Mouse (Mus musculus) frontal cortex, postnatal 14 days (tissue): ENCODE data around the gene Zfp94.

Experiments used
- DNase-seq, 2 experiments: peaks; one replicate each; pipeline ENCODE4 v3.0.0; 2022; ENCODE audit warnings: low spot score in 2 of 2

Zfp94 gene

DNA sequence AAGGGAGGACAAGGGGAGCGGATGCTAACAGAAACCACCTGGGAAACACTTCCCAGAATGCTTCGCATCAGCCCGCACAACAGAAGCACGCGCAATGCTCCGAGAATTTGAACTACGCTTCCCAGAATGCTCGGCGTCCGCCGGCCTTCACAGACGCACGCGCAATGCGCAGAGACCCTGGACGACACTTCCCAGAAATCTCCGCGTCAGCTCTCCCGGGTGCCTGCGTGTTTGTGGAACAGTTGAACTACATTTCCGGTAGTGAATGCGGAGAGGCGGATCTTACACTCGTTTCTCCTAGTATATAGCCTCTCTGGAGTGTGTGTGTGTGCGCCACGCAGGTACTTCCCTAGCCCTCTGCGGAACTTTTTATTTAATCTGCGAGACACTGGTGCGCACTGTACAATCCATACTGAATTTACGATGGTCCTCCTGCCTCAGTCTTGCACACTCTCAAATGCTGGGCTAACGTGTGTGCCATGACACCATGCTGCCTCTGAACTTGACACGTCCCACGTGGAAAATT lies at the start of gene Zfp94:
Gene Zfp94, minus strand, starts transcription at position 100 of the 526 bp plus-strand sequence.
- peak; percentile 93 for DNase-seq

DNA sequence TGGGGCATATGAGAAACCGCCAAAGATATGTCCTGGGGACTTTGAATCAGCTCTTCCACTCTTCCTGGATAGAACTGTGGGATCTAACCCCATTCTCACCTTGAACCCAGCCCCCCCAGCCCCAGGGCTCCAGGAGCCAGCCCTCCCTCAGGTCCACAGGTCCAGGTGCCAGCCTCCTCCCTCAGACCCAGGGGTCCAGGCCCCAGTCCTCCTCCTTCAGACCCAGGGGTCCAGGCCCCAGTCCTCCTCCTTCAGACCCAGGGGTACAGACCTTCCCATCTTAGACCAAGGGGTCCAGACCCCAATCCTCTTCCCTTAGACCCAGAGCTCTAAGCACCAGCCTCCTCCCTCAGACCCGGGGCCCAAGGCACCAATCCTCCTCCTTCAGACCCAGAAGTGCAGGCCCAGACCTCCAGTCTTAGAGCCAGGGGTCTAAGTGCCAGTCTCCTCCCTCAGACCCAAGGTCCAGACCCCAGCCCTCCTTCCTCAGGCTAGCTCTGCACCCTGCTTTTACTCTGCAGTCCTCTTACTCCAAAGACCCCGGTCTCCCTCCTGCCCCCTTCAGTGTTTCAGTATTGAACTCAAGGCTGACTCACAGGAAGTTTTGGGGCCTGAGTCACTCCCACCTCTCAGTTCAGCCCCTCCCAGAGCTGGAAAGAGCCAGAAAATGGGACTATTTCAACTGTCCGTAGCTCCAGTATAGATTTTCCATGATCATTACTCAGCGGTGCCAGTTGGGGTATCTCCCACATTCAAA lies 49.0 kb upstream of the Zfp94 start:
- DNase-seq = no peak

DNA sequence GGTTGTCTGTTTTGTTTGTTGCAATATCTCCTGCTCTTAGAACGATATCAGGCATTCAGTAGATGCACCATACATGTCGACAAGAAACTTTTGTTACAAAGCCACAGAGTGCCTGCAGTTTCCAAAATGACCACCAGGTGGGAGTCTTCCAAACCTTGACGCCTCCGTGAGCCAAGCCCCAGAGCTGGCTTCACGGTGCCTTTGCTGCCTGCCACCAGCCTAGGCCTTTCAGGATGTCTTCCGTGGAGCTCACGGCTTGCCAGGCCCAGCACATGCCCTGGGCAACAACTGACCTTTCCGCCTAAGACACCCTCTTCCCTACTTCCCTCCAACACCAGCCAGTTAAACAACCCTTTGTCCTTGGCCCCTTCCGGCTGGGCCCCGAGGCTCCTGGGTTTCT lies 48.4 kb upstream of the Zfp94 start:
- peak; percentile 65 to 89 for DNase-seq

DNA sequence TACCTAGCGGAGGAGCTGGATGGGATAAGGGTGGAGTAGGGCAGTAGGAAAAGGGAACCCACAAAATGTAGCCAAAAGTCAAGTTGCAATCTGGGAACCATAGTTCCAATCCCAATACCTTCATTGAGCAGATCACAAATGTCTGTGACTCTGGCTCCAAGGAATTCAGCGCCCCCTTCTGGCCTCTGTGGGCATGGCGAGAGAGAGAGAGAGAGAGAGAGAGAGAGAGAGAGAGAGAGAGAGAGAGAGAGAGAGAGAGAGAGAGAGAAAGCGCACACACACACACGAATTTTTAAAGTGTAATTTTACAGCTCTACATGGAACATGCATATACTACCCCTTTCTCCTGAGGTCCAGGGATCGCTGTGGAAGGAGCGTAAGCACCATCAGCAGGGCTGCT lies 46.8 kb upstream of the Zfp94 start:
- DNase-seq = no peak

DNA sequence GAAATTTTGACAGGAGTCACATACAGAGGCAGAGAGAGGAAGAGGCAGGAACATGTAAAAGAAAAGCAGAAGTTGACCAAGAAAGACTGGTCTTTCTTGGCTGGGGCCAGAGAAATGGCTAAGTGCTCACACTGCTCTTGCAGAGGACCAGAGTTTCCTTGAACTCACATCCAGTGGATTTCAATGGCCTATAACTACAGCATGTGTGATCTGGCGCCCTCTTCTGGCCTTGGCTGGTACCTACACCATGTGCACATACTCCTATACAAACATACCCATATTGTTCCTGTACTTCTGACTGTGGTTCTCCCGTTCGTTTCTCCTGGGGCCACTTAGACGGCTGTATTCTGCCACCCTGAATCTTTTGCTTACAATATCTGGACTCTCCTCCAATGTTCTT lies 44.5 kb upstream of the Zfp94 start:
- DNase-seq = no peak

DNA sequence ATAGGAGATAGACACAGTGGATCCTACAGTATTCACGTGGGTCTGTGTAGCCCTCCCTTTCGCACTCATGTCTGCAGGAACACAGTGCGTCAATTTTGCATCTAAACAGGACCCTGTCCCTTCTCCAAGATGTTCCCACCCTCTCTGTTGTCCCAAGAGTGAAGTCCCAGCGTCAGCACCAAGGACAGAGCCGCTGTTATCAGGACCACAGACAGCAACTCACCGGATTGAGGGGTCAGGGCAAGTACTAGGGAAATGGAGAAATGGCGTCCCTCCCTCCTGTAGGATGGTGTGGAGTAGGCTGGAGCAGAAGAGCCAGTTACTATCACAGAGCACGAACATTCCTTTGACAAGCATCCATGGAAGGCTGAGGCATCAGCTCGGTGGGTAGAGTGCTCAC lies 42.8 kb upstream of the Zfp94 start:
- DNase-seq = no peak

DNA sequence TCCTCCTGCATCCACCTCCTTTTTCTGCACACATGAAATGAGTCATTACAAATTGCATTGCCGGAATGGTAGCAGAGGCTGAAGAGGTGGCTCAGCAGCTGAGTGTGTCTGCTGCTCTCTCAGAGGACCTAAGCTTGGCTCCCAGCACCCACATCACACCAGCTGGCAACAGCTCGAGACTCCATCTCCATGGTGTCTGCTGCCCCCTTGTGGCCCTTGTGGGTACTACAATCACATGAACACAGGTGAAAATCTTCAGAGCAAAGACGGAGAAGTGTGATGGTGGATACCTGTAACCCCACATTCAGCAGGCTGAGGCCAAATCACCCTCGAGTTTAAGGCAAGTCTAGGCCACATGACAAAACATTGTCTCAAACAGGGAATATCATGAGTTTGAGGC lies 41.4 kb upstream of the Zfp94 start:
- no peak for DNase-seq

DNA sequence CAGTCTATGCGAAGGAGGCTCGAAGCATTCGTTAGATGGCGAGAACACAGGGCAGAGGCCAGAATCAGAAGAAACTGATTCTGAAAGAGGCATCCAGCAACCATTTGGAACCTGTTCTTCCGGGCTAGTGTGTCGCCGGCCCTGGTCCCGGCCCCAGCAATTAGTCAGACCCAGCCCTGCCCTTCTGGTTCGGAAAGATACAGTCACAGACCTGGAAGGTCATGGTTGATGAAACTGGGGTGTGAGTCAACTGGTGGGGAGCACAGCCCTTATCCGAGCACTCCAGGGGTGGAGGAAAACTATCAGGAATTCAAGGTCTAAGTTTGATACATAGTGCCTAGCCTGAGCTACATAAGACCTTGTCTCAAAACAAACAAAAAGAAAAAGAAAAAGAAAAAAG lies 39.6 kb upstream of the Zfp94 start:
- DNase-seq = no peak

DNA sequence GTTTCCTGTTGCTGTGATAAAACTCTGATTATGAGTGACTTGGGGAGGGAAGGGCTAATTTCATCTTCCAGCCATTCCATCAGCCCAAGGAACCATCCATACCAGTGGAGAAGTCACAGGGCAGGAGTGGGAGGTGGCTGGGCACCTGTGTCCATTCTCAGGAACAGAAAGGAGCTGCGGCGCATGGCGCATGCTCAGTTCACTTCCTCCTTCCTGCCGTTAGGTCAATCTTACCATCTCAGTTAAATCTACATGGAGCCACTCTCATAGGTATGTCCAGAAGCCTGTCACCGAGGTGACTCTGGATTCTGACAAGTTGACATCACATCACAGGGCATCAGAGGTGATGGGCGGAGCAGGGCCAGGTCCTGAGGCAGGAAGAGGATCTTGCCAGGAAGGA lies 39.2 kb upstream of the Zfp94 start:
- no peak for DNase-seq

DNA sequence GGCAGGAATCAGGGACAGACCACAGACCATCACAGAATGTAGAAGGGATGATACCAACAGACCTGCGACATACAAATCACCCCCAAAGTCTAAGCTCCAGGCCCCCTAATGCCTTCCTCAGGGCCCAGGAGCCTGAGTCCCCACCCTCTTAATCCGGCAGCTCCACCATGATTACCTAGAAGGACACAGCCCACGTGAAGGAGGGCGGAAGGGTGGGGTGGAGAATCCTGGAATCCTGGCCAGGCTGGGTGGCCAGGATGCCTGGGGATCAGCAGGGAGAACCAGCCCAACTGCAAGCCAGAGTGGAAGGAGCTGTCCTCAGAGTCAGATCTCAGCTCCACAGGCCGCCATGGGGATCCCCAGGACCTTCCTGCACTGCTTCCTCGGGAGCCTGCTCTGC lies 32.4 kb upstream of the Zfp94 start, which contains the start of gene Lypd5:
Gene Lypd5, plus strand, starts transcription at position 301 of the 400 bp plus-strand sequence.
- DNase-seq = no peak

DNA sequence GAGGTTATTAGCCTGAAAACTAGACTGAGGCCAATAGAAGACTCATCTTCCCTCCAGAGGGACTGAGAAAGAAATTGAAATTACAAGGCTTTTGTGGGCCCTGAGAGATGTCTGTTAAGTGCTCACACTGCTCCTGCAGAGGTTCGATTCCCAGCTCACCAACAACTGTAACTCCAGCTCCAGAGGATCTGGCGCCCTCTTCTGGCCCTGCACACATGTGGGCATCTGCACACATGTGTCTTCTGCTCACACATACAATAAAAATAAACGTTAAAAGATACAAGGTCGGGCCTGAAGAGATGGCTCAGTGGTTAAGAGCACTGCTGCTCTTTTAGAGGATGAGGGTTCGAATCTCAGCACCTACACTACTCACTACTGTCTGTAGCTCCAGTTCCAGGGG lies 30.0 kb upstream of the Zfp94 start:
- no peak for DNase-seq

DNA sequence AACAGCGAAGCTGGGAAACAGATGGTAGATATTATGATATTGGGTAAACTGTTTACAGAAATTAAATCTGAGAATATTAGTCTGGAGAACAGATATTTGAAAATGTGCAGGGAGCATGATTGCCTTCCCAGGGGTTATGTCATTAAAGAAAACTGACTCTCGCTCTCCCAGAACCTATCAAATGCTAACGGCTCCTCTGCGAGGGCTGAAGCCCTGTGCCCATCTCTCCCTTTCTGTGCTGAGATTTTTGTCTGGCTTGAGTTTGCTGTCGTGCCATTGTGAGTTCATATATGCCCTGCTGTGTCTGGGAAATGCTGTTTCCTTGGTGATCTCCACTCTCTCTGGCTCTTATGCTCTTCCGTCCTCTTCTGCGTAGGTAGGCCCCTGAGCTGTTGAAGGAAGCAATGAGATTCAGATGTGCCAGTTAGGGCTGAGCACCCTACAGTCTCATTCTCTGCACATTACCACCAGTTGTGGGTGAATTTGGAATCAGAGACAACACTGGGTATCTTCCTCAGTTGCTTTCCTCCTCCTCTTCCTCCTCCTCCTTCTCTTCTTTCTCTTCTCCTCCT lies 27.3 kb upstream of the Zfp94 start:
- no peak for DNase-seq

DNA sequence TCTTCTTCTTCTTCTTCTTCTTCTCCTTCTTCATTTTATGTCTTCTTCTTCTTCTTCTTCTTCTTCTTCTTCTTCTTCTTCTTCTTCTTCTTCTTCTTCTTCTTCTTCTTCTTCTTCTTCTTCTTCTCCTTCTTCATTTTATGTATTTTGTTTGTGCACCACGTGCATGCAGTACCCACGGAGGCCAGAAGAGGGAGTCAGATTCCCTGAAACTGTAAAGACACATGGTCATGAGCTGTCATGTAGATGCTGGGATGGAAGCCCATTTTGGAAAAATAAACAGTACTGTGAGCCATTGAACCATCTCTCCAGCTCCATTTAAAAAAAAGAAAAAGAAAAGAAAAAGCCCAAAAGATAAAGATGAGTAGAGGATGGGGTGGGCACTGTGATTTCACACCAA lies 21.8 kb upstream of the Zfp94 start:
- DNase-seq = no peak

DNA sequence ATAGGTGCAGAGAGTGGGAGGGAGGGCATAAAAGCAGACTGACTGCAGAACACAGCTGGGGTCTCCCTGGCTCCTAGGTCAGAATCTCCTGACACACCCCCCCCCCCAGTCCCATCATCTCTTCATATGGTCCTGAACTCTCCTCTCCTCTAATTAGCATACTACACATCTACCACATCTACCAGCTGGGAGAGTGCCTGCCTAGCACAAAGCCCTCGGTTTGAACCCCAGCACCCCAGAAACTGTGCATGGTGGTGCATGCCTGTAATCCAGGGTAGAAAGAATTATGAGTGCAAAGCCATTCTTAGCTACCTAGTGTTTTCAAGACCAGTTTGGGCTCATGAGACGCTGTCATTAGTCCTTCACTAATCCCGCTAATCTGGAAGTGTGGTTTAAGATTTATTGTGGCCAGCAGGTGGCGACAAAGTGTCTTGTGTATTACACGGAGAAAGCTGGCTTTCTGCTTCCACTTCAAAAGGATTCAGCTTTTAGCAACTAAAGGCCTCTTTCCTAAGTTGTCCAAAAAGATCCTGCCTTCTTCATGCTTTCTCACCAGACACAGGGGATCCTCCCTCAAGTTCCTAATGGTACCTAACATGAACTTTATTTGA lies 19.3 kb upstream of the Zfp94 start:
- peak in 1 of 2 experiments; percentile 78 for DNase-seq

DNA sequence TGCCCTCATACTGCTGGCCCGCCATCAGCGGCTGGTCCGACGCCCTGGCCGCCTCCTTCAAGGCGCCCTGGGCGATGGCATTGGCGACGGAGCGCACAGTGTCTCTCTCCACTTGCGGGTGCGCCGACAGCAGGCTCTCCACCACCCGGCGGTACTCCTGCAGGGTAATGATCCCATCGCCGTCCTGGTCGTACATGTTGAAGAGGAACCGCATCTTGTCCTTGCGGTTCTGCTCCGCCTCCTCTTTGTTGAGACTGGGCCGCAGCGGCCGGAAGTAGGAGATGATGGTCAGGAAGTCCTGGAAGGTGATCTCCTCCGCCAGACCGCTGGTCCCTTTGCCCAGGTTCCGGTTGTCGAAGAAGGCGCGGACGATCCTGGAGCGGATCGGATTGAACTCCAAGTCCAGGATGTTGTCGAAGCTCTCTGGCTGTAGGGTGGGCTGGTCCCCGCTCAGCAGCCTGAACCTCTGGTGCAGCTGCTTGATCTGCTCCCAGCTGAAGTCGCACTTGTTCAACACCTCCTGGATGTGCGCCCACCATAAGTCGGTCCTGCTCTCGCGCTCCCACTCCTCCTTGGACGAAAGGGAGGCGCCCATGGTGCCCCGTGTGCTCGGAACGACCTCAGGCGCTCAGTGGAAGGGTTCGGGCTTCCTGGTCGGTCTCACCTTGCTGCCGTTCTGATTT lies 17.0 kb upstream of the Zfp94 start, which contains the start of gene Tescl:
Gene Tescl, minus strand, starts transcription at position 633 of the 683 bp plus-strand sequence.
- DNase-seq = no peak

DNA sequence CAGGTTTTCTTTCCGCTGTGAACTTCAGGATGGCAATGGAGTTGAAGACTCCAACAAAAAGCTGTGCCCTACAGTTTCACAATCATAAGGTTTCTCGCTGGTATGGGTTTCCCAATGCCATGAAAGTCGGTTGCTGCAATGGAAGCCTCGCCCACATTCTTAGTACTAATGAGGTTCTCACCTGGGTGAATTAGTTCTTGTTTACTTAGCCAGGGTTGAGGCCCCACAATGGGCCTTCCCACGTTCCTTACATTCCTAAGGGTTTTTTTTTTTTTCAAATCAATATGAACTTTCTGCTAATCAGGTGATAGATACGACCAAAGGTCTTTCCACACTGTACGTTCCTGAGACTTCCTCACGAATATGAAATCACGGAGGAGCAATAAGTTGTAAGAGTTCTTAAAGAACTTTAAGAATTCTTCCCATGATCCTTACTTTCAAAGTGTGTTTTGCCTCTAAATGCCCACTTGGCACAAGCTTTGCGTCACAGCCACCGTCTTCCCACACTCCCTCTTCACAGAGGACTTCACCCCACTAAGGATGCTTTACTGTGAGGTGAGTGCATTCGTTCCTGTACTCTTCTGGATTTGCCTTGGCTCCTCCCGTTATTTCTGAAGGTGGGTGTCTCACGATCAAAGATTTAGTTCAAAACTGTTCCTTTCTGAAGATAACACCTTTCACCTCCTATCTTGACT lies 11.0 kb upstream of the Zfp94 start:
- DNase-seq = no peak

DNA sequence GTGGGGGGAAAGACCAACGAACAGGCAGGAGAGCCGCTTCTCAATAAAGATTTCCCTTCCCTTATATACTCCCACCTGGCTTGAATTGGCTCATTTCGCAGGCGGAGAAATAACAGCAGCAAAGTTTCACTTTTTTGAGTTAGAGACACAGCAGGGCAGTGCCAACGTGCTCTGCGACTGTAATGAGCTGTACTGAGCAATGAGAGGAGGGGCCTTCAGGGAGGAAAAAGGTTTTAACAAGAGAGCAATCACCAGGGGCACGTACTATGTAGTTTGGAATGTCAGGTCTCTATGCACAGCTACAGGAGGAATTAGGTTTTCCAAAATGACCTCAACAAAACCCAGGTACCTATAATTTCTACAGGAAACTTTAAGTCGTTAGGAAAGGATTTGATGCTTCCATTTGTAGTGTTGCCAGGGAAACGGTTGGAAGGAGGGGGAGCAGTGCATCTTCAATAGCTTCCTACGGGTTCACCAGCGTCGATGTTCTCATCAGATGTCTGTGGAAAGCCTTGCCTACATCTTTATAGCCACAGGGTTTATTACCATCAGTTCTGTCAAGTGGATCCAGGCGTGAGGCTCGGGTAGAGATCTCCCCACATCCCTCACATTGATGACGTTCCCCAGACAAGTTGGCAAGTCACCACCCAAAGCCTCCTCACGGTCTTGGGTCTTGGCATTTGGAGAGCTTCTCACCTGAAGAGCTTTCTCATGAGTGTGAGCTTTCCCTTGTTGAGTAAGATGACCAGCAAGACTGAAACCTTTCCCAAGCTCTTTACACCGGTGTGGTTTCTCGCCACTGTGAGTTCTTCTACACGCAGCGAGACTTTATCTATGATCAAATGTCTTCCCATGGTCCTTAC lies 10.0 kb upstream of the Zfp94 start:
- no peak for DNase-seq

DNA sequence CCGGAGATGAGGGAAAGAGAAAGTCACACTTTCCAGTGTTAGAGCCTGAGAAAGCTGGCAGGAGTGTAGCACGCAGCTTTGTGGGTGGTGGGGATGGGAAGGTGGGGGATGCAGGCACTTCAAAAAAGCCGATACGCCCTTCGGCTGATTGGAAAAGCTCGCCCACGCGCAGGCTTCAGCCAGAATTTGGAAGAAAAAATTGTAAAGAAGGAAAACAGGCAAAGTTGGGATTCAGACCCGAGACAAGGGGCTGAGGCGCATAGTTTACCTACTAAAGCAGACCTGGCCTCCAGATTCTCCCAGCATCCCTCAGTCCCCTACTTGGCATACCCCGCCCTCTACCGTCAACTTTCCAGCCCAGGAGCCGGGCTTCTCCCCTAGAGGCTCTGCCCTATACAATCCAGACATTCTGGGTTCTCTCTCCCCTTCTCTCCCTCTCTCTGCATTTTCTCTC lies 9.2 kb upstream of the Zfp94 start:
- DNase-seq = peak; percentile 44 to 52

DNA sequence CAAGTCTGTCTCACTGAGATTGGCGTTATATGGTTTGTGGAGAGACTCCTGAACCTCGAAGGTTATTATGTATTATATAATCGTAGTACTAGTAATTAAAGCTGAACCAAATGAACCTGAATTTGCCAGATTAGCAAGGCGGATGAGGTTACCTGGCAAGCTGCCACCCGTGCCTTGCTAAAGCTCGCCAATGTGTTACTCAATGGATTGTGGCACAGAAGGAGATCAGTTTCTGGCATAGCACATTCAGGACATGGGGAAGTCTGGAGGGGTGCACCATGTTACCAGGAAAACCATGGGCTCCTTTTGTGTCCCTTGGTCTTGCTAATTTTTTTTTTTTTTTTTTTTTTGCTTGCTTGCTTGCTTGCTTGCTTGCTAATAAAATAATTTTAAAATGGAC lies 8.7 kb upstream of the Zfp94 start:
- peak; percentile 26 to 34 for DNase-seq

DNA sequence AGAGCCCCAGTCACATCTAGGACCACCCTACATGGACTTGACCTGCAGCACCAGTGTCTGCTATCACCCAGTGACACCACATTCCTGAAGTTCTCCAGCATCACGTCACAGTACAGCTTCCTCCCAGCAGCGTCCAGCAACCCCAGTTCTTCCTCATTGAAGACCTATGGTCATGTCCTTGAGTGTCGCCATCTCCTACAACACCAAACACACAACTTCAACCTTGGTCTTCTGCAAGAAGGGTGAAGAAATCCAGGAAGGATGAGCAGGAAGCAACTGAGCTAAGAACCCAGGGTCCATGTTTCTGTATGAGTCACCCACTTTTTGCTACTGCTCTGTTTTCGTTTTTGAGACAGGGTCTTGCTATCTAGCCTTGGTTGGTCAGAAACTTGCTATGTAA lies 6.1 kb upstream of the Zfp94 start:
- DNase-seq = no peak

DNA sequence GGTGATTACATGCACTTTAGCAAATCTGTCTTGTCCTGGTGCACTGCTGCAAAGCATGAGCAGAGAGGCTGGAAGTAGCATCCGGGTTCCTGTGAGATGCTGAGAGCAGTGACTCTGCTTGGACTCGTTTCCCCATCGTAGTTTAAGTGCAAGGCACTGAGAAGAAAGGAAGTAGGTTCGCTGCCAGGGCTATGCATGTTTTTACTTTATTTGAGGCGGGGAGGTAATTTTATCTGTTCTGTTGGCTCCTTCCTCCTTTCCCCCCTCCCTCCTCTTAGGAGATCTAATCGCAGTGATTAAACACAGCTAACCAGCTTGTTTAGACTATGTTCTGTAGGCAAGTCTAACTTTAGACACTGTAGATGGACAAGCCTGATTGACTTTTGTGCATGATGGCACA lies 2.5 kb upstream of the Zfp94 start:
- no peak for DNase-seq
